In genomic region chr3:30951652-30952051, GRCm38 (mm10) we compare ENCODE assay signal across 1 mouse cellular context.
TF ChIP-seq lines count a peak whose summit lies in the region.

No protein-coding gene starts in this region.

TF ChIP-seq in CH12.LX, 34 proteins besides CTCF, POLR2A, EP300 and RAD21 (continued from another document):
- TF ChIP-seq KAT2A (IDR thresholded peaks at IDR 0.05; ENCODE audit: insufficient replicate concordance, low read length), result no peak
